35 mouse cellular contexts compared by ENCODE assay signal in genomic region chr17:4390577-4390976, GRCm38 (mm10).
"Had no signal": no experiment of that assay in that cellular context is flagged by ENCODE, and none has a peak within 500 bp of the region (broad histone marks: within the 10 kb centered on the region; RNA-seq: fewer than 3 reads in every experiment).

No protein-coding gene starts in this region.

- ATAC-seq: hindbrain, embryonic 16.5 days; hindbrain, postnatal 0 days; inflammation-experienced regulatory T-cells, adult 6 months; intestine, embryonic 15.5 days; intestine, embryonic 16.5 days; intestine, postnatal 0 days had no signal

- H3K4me1 ChIP-seq: heart, embryonic 10.5 days; heart, embryonic 12.5 days; heart, embryonic 13.5 days; heart, embryonic 15.5 days; hindbrain, embryonic 10.5 days; hindbrain, embryonic 12.5 days; hindbrain, embryonic 13.5 days; hindbrain, embryonic 15.5 days; intestine, embryonic 15.5 days; kidney, embryonic 15.5 days had no signal

- H3K27me3 ChIP-seq: heart, embryonic 12.5 days; heart, embryonic 13.5 days; heart, embryonic 15.5 days; hindbrain, embryonic 12.5 days; hindbrain, embryonic 13.5 days; hindbrain, embryonic 15.5 days; intestine, embryonic 15.5 days; kidney, embryonic 15.5 days had no signal

- H3K36me3 ChIP-seq: heart, embryonic 10.5 days; heart, embryonic 12.5 days; heart, embryonic 13.5 days; heart, embryonic 15.5 days; hindbrain, embryonic 10.5 days; hindbrain, embryonic 12.5 days; hindbrain, embryonic 13.5 days; hindbrain, embryonic 15.5 days; intestine, embryonic 15.5 days; kidney, embryonic 15.5 days had no signal

- H3K9ac ChIP-seq: heart, embryonic 12.5 days; heart, embryonic 13.5 days; heart, embryonic 15.5 days; hindbrain, embryonic 12.5 days; hindbrain, embryonic 13.5 days; hindbrain, embryonic 14.5 days; hindbrain, embryonic 15.5 days; intestine, embryonic 15.5 days; kidney, embryonic 15.5 days had no signal

- H3K9me3 ChIP-seq: heart, embryonic 10.5 days; heart, embryonic 12.5 days; heart, embryonic 13.5 days; heart, embryonic 15.5 days; hindbrain, embryonic 10.5 days; hindbrain, embryonic 12.5 days; hindbrain, embryonic 13.5 days; hindbrain, embryonic 15.5 days; intestine, embryonic 15.5 days; kidney, embryonic 15.5 days had no signal

- DNase-seq: heart, adult 2 months; heart, postnatal 10 days; heart, postnatal 14 days; heart, postnatal 36 days; heart, postnatal 4 days; kidney, adult 11 months; kidney, adult 18-20 months; kidney, adult 2 months; kidney, adult 8-10 months; kidney, adult 9 months; kidney, postnatal 10 days; kidney, postnatal 14 days; kidney, postnatal 25 days; kidney, postnatal 4 days; layer of hippocampus, adult 9-11 months; layer of hippocampus, postnatal 36 days had no signal

- H3K27ac ChIP-seq: heart, adult 2 months; heart, embryonic 10.5 days; heart, embryonic 13.5 days; heart, embryonic 15.5 days; hindbrain, embryonic 10.5 days; hindbrain, embryonic 12.5 days; hindbrain, embryonic 13.5 days; hindbrain, embryonic 14.5 days; hindbrain, embryonic 15.5 days; hindbrain, postnatal 0 days; intestine, embryonic 15.5 days; kidney, embryonic 15.5 days; kidney, postnatal 0 days; layer of hippocampus, adult 2 months had no signal

- H3K4me2 ChIP-seq: heart, embryonic 11.5 days; heart, embryonic 12.5 days; heart, embryonic 13.5 days; heart, embryonic 15.5 days; hindbrain, embryonic 12.5 days; hindbrain, embryonic 13.5 days; hindbrain, embryonic 14.5 days; hindbrain, embryonic 15.5 days; intestine, embryonic 15.5 days; kidney, embryonic 15.5 days had no signal

- H3K4me3 ChIP-seq: heart, adult 2 months; heart, embryonic 10.5 days; heart, embryonic 12.5 days; heart, embryonic 13.5 days; heart, embryonic 15.5 days; hindbrain, embryonic 10.5 days; hindbrain, embryonic 12.5 days; hindbrain, embryonic 13.5 days; hindbrain, embryonic 15.5 days; intestine, embryonic 15.5 days; kidney, embryonic 15.5 days; layer of hippocampus, adult 2 months had no signal
